Mouse (Mus musculus) ES-E14 (cell line): ENCODE measurements around the gene Trappc6b.

Source experiments
- ZC3H11A ChIP-seq: IDR thresholded peaks from 2 replicates; pipeline ENCODE4 v1.6.1; 2012; ENCODE audit warnings: low read depth, mild to moderate bottlenecking, inconsistent platforms, low read length, borderline replicate concordance
- ZNF384 ChIP-seq: IDR thresholded peaks from 2 replicates; pipeline ENCODE4 v1.6.1; 2012; ENCODE audit warnings: low read depth, low read length, inconsistent platforms

- TF ChIP-seq ZNF384 (no peak), ZC3H11A (no peak)
Observed at GRCm38 (mm10) chr12:59011275-59011843, 49.9 kb downstream of the Trappc6b start.
